20 mouse cellular contexts compared by ENCODE assay signal in genomic region chr1:194673229-194673628, GRCm38 (mm10). TPM values are rescaled to one million over a fixed set of nuclear protein-coding genes. Genes with fewer than 3 reads are reported as not detected.
DNase-seq lines count a peak whose midpoint lies in the region; ATAC-seq and TF ChIP-seq lines count a peak whose summit lies in the region.
"Had no signal": no experiment of that assay in that cellular context is flagged by ENCODE, and none has a peak within 500 bp of the region (broad histone marks: within the 10 kb centered on the region; RNA-seq: fewer than 3 reads in every experiment).

No protein-coding gene starts in this region.

- H3K36me3 ChIP-seq in liver, embryonic 11.5 days (ENCODE audit: control insufficient read depth, insufficient read depth, low read length), result no peaks in the 10 kb centered on the region
- no peaks in the 10 kb centered on the region for H3K36me3 ChIP-seq in liver, embryonic 13.5 days
- no peaks in the 10 kb centered on the region for H3K36me3 ChIP-seq in liver, postnatal 0 days (replicated peaks; ENCODE audit: insufficient read depth, low read length)
- H3K36me3 ChIP-seq: embryonic facial prominence, embryonic 12.5 days; heart, embryonic 15.5 days had no signal

- DNase-seq in liver, embryonic 11.5 days (ENCODE audit: low spot score), result no peak
- DNase-seq in liver, result no peak
- DNase-seq in liver, embryonic 13.5 days, result peak; percentile 12
- DNase-seq in liver, postnatal 0 days, result no peak
- DNase-seq in kidney, adult 8-10 months, result no peak
- no peak for DNase-seq in natural killer cell, adult 2 months (ENCODE audit: low spot score in 2 of 2)
- no peak for DNase-seq in cerebellum, postnatal 10 days
- DNase-seq: adrenal gland, postnatal 10 days; cerebellum, adult 18-20 months; cerebellum, adult 9-11 months; gastrocnemius, postnatal 10 days; heart, adult 18-20 months; heart, postnatal 14 days had no signal

- no peak for TF ChIP-seq CTCF in liver, postnatal 0 days (IDR thresholded peaks at IDR 0.05; ENCODE audit: low read depth)

- peaks cover 42% of the 10 kb centered on the region for H3K4me1 ChIP-seq in liver, embryonic 11.5 days (replicated peaks; ENCODE audit: control insufficient read depth, insufficient read depth, low read length)
- peaks cover 62% of the 10 kb centered on the region for H3K4me1 ChIP-seq in liver, embryonic 13.5 days (replicated peaks)
- peaks cover 25% of the 10 kb centered on the region for H3K4me1 ChIP-seq in liver, postnatal 0 days (ENCODE audit: insufficient read depth)

- H3K9me3 ChIP-seq in liver, embryonic 11.5 days (ENCODE audit: control insufficient read depth, low read length), result no peaks in the 10 kb centered on the region
- no peaks in the 10 kb centered on the region for H3K9me3 ChIP-seq in liver, embryonic 13.5 days (replicated peaks)
- H3K9me3 ChIP-seq in liver, postnatal 0 days (ENCODE audit: low read length), result no peaks in the 10 kb centered on the region
- H3K9me3 ChIP-seq: embryonic facial prominence, embryonic 12.5 days; forebrain, embryonic 15.5 days; heart, embryonic 15.5 days; hindbrain, embryonic 13.5 days had no signal

- ATAC-seq in liver, embryonic 11.5 days (replicated peaks; ENCODE audit: low FRiP score), result peak; percentile 73
- ATAC-seq in liver, embryonic 13.5 days (ENCODE audit: low read depth), result peak; percentile 61
- ATAC-seq in liver, postnatal 0 days, result no peak
- ATAC-seq in megakaryocyte, adult 5-6 weeks (ENCODE audit: poor library complexity, severe bottlenecking), result no peak
- ATAC-seq: forebrain, embryonic 15.5 days; hindbrain, postnatal 0 days had no signal

- peak overlapping the region; percentile 45; the same call in 1 of the 2 replicates for H3K27ac ChIP-seq in liver, embryonic 11.5 days (ENCODE audit: low read depth, low read length)
- peak overlapping the region; percentile 74 for H3K27ac ChIP-seq in liver, embryonic 13.5 days
- H3K27ac ChIP-seq in liver, postnatal 0 days (ENCODE audit: low read depth), result no peak overlapping the region; the same call in 1 of the 2 replicates
- H3K27ac ChIP-seq: embryonic facial prominence, embryonic 12.5 days; forebrain, embryonic 15.5 days; heart, embryonic 15.5 days; hindbrain, embryonic 13.5 days; hindbrain, postnatal 0 days had no signal

- H3K4me2 ChIP-seq in liver, embryonic 11.5 days, result peak overlapping the region; percentile 28
- peak overlapping the region; percentile 10; the same call in 1 of the 2 replicates for H3K4me2 ChIP-seq in liver, embryonic 13.5 days
- H3K4me2 ChIP-seq in liver, postnatal 0 days (ENCODE audit: low read depth, low read length), result no peak overlapping the region
- H3K4me2 ChIP-seq: embryonic facial prominence, embryonic 12.5 days; forebrain, embryonic 15.5 days; heart, embryonic 11.5 days; heart, embryonic 15.5 days; hindbrain, embryonic 13.5 days had no signal

- no peak overlapping the region for H3K9ac ChIP-seq in liver, embryonic 11.5 days (ENCODE audit: low read depth, low read length)
- H3K9ac ChIP-seq in liver, embryonic 13.5 days, result no peak overlapping the region
- no peak overlapping the region for H3K9ac ChIP-seq in liver, postnatal 0 days (replicated peaks)
- H3K9ac ChIP-seq: embryonic facial prominence, embryonic 12.5 days; forebrain, embryonic 15.5 days; heart, embryonic 15.5 days; hindbrain, embryonic 13.5 days had no signal

- no peak overlapping the region for H3K4me3 ChIP-seq in liver, embryonic 11.5 days (ENCODE audit: low read depth, low read length)
- no peak overlapping the region for H3K4me3 ChIP-seq in liver, embryonic 13.5 days (replicated peaks)
- H3K4me3 ChIP-seq in liver, postnatal 0 days (ENCODE audit: low read depth, low read length), result no peak overlapping the region
- H3K4me3 ChIP-seq: embryonic facial prominence, embryonic 12.5 days; forebrain, embryonic 15.5 days; heart, embryonic 15.5 days; hindbrain, embryonic 13.5 days had no signal

- peak; percentile 55; the same call in 1 of the 2 replicates for TF ChIP-seq EP300 in liver, postnatal 0 days (IDR thresholded peaks at IDR 0.05; ENCODE audit: low read depth)

- no peaks in the 10 kb centered on the region for H3K27me3 ChIP-seq in liver, embryonic 11.5 days (replicated peaks; ENCODE audit: control insufficient read depth, insufficient read depth, low read length)
- no peaks in the 10 kb centered on the region for H3K27me3 ChIP-seq in liver, embryonic 13.5 days
- H3K27me3 ChIP-seq in liver, postnatal 0 days (ENCODE audit: insufficient read depth, low read length), result no peaks in the 10 kb centered on the region
- H3K27me3 ChIP-seq: embryonic facial prominence, embryonic 12.5 days; forebrain, embryonic 15.5 days; heart, embryonic 15.5 days; hindbrain, embryonic 13.5 days had no signal

RNA-seq across cellular contexts. Expression of gene Plxna2, which starts 55.2 kb away (rescaled TPM):
- polyA plus RNA-seq in liver, embryonic 11.5 days (2014; fragmentation: Nextera tagmentation; extraction: Ambion mirVana), result 4.8 and 4.9 TPM in 2 replicates
- 1.1 and 1.3 TPM in 2 replicates for polyA plus RNA-seq in liver, embryonic 13.5 days (2015; fragmentation: Nextera tagmentation; extraction: Ambion mirVana)
- 1.5 and 2.3 TPM in 2 replicates for polyA plus RNA-seq in liver, postnatal 0 days (2015; fragmentation: Nextera tagmentation; extraction: Ambion mirVana)
- not detected in 2 replicates for total RNA-seq in megakaryocyte, adult 5-6 weeks (2015)
- 0.18 TPM in 1 of 2 replicates, not detected in the other for total RNA-seq in megakaryocyte, adult 5-6 weeks (2017)

Comparison
In these comparisons a context has a peak if more than half of its experiments do, and no peak if none do; other contexts are left out.
1. ATAC-seq: peak in liver, embryonic 11.5 days (single experiment) and liver, embryonic 13.5 days (single experiment); none in liver, postnatal 0 days (single experiment) and megakaryocyte, adult 5-6 weeks (single experiment).